Mouse (Mus musculus): ENCODE measurements at regions not wholly inside any gene's neighbourhood (a gene's known extent, or its start where the extent isn't known, plus 50 kb on each side); places are given as distances from the start of the nearest gene placed in this dataset.

GRCm38 (mm10) chr6:59556668-59557310 lies 130.7 kb upstream of the Gprin3 start:
- DNase-seq (ENCODE audit: low spot score in 2 of 2), result no peak

GRCm38 (mm10) chr6:59537025-59537424 lies 110.9 kb upstream of the Gprin3 start:
- no peak for DNase-seq (ENCODE audit: low spot score in 2 of 2)

GRCm38 (mm10) chr6:59524940-59525265 lies 98.8 kb upstream of the Gprin3 start:
- no peak for DNase-seq (ENCODE audit: low spot score in 2 of 2)

DNA sequence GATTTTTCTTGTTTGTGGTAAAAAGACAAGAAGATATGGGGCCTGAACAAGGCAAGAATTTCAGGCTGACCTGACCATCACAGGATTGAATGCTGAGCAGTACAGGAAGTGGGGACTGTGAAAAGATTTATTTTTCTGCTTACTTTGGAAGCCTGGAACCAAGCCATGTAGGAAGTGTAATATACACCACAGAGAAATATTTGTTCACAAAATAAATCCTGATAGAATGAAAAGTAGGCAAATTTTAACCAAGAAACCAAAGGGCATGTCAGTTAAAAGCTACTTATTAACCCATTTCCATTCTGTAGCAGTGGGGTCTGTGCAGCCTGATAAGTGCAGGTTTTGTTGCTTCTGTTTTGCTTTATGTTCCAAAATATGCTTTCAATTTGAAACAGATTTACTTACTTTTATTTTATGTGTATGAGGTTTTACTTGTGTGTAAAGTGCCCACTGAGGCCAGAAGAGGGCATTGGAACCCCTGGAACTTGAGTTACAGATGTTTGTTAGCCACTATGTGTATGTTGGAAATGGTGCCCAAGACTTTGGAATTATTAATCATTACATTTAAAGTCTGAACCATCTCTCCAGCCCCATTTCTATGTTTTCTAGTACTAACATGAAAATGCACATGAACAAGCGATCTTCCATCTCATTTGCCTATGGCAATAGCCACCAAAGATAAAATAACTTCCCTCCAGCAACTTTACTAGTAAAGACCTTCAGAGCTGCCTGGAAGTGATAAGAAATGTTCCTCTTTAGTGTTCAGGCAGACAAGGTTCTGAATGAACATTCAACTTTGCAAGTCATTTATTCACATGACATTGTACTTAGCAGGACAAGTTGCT lies 98.2 kb upstream of the Gprin3 start:
- DNase-seq (ENCODE audit: low spot score in 2 of 2), result no peak

- no peak for DNase-seq (ENCODE audit: low spot score in 2 of 2)
Observed at GRCm38 (mm10) chr6:59522960-59523359, 96.9 kb upstream of the Gprin3 start.

DNA sequence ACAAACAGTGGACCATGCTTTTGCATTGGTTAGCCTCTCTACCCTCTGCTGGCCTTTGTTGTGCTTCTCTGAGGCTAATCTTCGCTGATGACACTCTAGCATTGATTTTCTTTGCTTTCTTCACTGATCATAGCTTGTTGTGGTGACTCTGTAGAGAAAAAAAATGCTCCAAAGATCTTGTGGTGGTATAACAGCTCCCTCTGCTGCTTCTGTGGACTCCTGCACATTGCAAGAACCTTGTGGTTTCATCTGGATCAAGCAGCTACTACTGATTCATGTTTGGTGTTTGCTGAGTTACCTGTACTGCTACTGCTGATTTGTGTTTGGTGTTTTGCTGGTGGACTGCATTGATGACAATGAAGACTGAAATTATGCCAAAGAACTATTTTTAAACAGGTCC lies 74.7 kb upstream of the Gprin3 start:
- DNase-seq (ENCODE audit: low spot score in 2 of 2), result no peak

GRCm38 (mm10) chr6:59498800-59499199 lies 72.7 kb upstream of the Gprin3 start:
- no peak for DNase-seq (ENCODE audit: low spot score in 2 of 2)

GRCm38 (mm10) chr6:59498079-59498478 lies 72.0 kb upstream of the Gprin3 start:
- DNase-seq (ENCODE audit: low spot score in 2 of 2), result peak; percentile 27 to 51

GRCm38 (mm10) chr6:59489001-59489575 lies 63.0 kb upstream of the Gprin3 start:
- no peak for DNase-seq (ENCODE audit: low spot score in 2 of 2)

DNA sequence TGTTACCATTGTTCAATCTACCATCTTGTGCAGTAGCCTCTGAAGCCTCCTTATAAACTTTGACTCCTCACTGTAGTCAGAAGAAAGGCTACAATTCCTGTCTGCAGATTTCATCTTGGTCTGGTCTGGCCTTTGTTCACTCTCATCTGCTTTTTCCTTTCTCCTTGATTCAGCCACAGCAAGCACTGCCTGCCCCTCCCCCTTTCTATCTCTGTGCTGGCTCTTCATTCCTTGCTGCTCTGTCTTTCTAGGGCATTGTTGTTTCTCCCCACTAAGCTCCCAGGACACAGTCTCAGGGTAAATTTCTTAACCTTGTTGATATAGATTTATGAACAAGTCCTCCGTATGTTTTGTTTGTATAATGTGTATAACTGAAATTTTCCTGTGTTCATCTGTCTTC lies 62.3 kb upstream of the Gprin3 start:
- no peak for DNase-seq (ENCODE audit: low spot score in 2 of 2)

DNA sequence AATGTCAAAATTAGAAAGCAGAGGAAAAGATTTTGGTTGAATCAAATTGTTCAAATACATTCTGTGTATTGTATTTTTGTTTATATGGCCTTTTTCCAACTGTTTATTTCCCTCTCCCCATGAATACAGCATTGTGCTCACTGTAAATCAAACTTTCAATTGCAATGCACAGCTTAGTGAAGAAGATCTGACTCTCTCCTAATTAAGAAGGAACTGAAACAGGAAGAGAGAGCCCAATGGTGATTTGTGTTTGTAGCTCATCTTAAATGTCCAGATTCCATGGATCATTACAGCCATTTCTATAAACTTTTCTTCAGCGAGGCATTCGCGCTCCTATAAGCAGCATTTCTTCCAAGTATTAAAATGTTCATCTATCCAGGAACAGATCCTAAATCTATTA lies 57.9 kb upstream of the Gprin3 start:
- DNase-seq (ENCODE audit: low spot score in 2 of 2), result no peak

DNA sequence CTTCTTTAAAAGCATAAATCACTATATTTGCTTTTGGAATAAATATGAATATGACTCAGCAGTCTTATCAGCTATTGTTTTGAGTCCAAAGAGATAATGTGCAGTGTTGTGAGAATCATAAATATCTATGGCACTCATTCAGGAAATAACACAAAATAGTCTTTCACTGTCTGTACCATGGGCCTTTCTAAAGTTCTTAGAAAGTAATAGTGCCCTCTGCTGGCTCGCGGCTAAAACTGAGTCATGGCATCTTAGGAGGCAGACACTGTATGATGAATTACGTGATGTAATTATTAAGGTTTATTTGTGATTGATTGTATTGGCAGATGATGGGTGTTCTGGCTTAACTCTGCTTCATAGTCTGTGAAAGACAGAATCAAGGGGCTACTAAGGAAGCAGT lies 57.5 kb upstream of the Gprin3 start:
- DNase-seq (ENCODE audit: low spot score in 2 of 2), result peak; percentile 18 to 23

Data from natural killer cell, adult 2 months (primary cell).